Mouse (Mus musculus) small intestine, adult 2 months (tissue): Measurements from ENCODE around the gene Nptn. TPM values are rescaled to one million over a fixed set of nuclear protein-coding genes. Genes with fewer than 3 reads are reported as not detected.

Experiments
- H3K27ac ChIP-seq: fragments of 200-500 bp; 2 replicates; pipeline ENCODE4 v1.5.1; 2012; ENCODE audit warnings: low read depth, low read length, control low read depth, inconsistent platforms; ENCODE audit not compliant: insufficient read depth
- H3K27me3 ChIP-seq: fragments of 200-500 bp; 2 replicates; pipeline ENCODE4 v1.6.1; 2012; ENCODE audit warnings: mild to moderate bottlenecking, moderate library complexity, low read length, inconsistent platforms; ENCODE audit not compliant: control insufficient read depth, insufficient read depth
- H3K36me3 ChIP-seq: fragments of 200-500 bp; 2 replicates; pipeline ENCODE4 v1.6.1; 2012; ENCODE audit warnings: mild to moderate bottlenecking, low read length, control low read depth, inconsistent platforms; ENCODE audit not compliant: control insufficient read depth, insufficient read depth
- H3K4me1 ChIP-seq: fragments of 200-500 bp; 2 replicates; pipeline ENCODE4 v1.6.1; 2012; ENCODE audit warnings: low read length, inconsistent platforms, mixed read lengths; ENCODE audit not compliant: control insufficient read depth, insufficient read depth, insufficient read length
- H3K4me3 ChIP-seq: fragments of 200-500 bp; 2 replicates; pipeline ENCODE4 v1.5.1; 2012; ENCODE audit warnings: low read depth, mild to moderate bottlenecking, control low read depth, inconsistent platforms, low read length, moderate library complexity
- CTCF ChIP-seq: fragments of 200-500 bp; IDR thresholded peaks from 2 replicates; pipeline ENCODE4 v1.5.1; 2012; ENCODE audit warnings: low read depth, mild to moderate bottlenecking, control low read depth, inconsistent platforms, low read length, moderate library complexity, mixed read lengths; ENCODE audit not compliant: insufficient replicate concordance, insufficient read length; ENCODE audit errors: extremely low read depth
- POLR2A ChIP-seq: fragments of 200-500 bp; IDR thresholded peaks from 2 replicates; pipeline ENCODE4 v1.6.1; 2012; ENCODE audit warnings: low read depth, mild to moderate bottlenecking, control low read depth, inconsistent platforms, low read length, moderate library complexity
- WGBS: fragments of 180-500 bp; shearing (Covaris S2); methylation state at CpG from one replicate; pipeline ENCODE4 v1.1.7; 2018; 5-methylcytosine and 5-hydroxymethylcytosine counted together
- polyA plus RNA-seq: library from polyadenylated mRNA; depleted of rRNA; stranded (reverse); fragments of >200 nt; gene quantifications from 2 replicates; pipeline ENCODE4 v1.2.3, GENCODE M21; 2012

The Nptn gene
- polyA plus RNA-seq, 1 experiment, result 317 TPM

GRCm38 (mm10) chr9:58544879-58545324 is 37.1 kb upstream of the Nptn start:
- TF ChIP-seq POLR2A, result no peak
- no peak for TF ChIP-seq CTCF
- H3K27ac ChIP-seq, result no peak overlapping the region; the same call in 1 of the 2 replicates
- no peaks in the 10 kb centered on the region for H3K27me3 ChIP-seq
- WGBS, result 52% methylated on average over 4 of the region's 4 CpGs
- no peaks in the 10 kb centered on the region for H3K36me3 ChIP-seq
- peak overlapping the region; percentile 27; the same call in 1 of the 2 replicates for H3K4me3 ChIP-seq
- H3K4me1 ChIP-seq, result peaks cover 10% of the 10 kb centered on the region

GRCm38 (mm10) chr9:58545428-58545827 is 36.6 kb upstream of the Nptn start:
- TF ChIP-seq POLR2A, result no peak
- no peak for TF ChIP-seq CTCF
- Histone ChIP-seq H3K27me3 (no peaks in the 10 kb centered on the region), H3K4me1 (peaks cover 10% of the 10 kb centered on the region), H3K36me3 (no peaks in the 10 kb centered on the region), H3K4me3 (no peak overlapping the region), H3K27ac (no peak overlapping the region; the same call in 1 of the 2 replicates)
- 79% methylated on average over 6 of the region's 6 CpGs for WGBS

- no peak overlapping the region for H3K27ac ChIP-seq
- no peak for TF ChIP-seq POLR2A
- TF ChIP-seq CTCF, result no peak
- no peaks in the 10 kb centered on the region for H3K27me3 ChIP-seq
- H3K4me1 ChIP-seq, result peaks cover 4% of the 10 kb centered on the region
- H3K36me3 ChIP-seq, result no peaks in the 10 kb centered on the region
- H3K4me3 ChIP-seq, result no peak overlapping the region
- 86% methylated on average over 11 of the region's 11 CpGs for WGBS
Observed at GRCm38 (mm10) chr9:58546630-58547360, 35.2 kb upstream of the Nptn start.

GRCm38 (mm10) chr9:58548897-58549296 is 33.1 kb upstream of the Nptn start:
- Histone ChIP-seq H3K27me3 (no peaks in the 10 kb centered on the region), H3K27ac (no peak overlapping the region), H3K4me3 (no peak overlapping the region), H3K36me3 (no peaks in the 10 kb centered on the region), H3K4me1 (no peaks in the 10 kb centered on the region)
- 75% methylated on average over 4 of the region's 4 CpGs for WGBS
- TF ChIP-seq POLR2A (no peak), CTCF (no peak)

- 60% methylated on average over 3 of the region's 3 CpGs for WGBS
- Histone ChIP-seq H3K4me1 (peaks cover 4% of the 10 kb centered on the region; the same call in 1 of the 2 replicates), H3K36me3 (no peaks in the 10 kb centered on the region), H3K27me3 (no peaks in the 10 kb centered on the region), H3K4me3 (no peak overlapping the region), H3K27ac (no peak overlapping the region)
- TF ChIP-seq POLR2A (no peak), CTCF (no peak)
Observed at GRCm38 (mm10) chr9:58549694-58550093, 32.3 kb upstream of the Nptn start.

GRCm38 (mm10) chr9:58550928-58551327 is 31.1 kb upstream of the Nptn start:
- no peak for TF ChIP-seq POLR2A
- TF ChIP-seq CTCF, result no peak
- no peak overlapping the region for H3K27ac ChIP-seq
- no peaks in the 10 kb centered on the region for H3K27me3 ChIP-seq
- H3K4me1 ChIP-seq, result peaks cover 5% of the 10 kb centered on the region; the same call in 1 of the 2 replicates
- H3K4me3 ChIP-seq, result no peak overlapping the region
- H3K36me3 ChIP-seq, result no peaks in the 10 kb centered on the region
- WGBS, result 93% methylated on average over 6 of the region's 6 CpGs

- peaks cover 9% of the 10 kb centered on the region for H3K4me1 ChIP-seq
- WGBS, result 88% methylated on average over 9 of the region's 9 CpGs
- no peak for TF ChIP-seq CTCF
- no peak for TF ChIP-seq POLR2A
Observed at GRCm38 (mm10) chr9:58552083-58552482, 30.0 kb upstream of the Nptn start.

More at GRCm38 (mm10) chr9:58552083-58552482, 30.0 kb upstream of the Nptn start:
- no peaks in the 10 kb centered on the region for H3K36me3 ChIP-seq
- H3K4me3 ChIP-seq, result no peak overlapping the region
- no peak overlapping the region for H3K27ac ChIP-seq
- H3K27me3 ChIP-seq, result no peaks in the 10 kb centered on the region
